Comparison of ENCODE assay signal across 8 mouse cellular contexts in the genomic region with DNA sequence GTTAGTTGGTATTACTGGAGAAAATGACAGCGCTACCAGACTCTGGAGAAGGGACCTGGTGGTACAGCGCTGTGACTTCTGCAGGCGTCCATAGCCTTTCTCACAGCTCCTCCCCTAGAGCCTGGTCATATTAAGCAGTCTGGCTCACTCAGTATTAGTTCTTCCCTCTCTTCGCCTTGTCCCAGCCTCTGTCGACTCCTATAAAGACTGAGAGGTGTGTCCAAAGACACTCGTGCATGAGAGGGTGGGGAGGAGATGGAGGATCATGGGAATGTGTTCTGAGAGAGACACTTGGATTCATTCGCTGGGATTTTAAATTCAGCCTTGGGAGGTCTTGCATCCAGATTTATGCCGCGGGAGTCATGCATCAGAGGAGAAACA. TPM values are rescaled to one million over a fixed set of nuclear protein-coding genes. Genes with fewer than 3 reads are reported as not detected.
DNase-seq lines count a peak whose midpoint lies in the region; ATAC-seq and TF ChIP-seq lines count a peak whose summit lies in the region.

No protein-coding gene starts in this region.

- H3K9me3 ChIP-seq in erythroblast, embryonic 14.5 days (ENCODE audit: control insufficient read depth, low read length) = no peaks in the 10 kb centered on the region
- no peaks in the 10 kb centered on the region for H3K9me3 ChIP-seq in kidney, embryonic 14.5 days (ENCODE audit: control insufficient read depth, low read length)

- WGBS in kidney, embryonic 14.5 days = 5% methylated on average over 9 of the region's 9 CpGs

- H3K4me1 ChIP-seq in erythroblast, embryonic 14.5 days (ENCODE audit: control insufficient read depth) = peaks cover 26% of the 10 kb centered on the region
- peaks cover 8% of the 10 kb centered on the region; the same call in 1 of the 2 replicates for H3K4me1 ChIP-seq in kidney, embryonic 14.5 days (ENCODE audit: control insufficient read depth, insufficient read depth, low read length)

- H3K4me3 ChIP-seq in left cerebral cortex, adult 2 months = peak overlapping the region; percentile 91
- peak overlapping the region; percentile 91 for H3K4me3 ChIP-seq in erythroblast, embryonic 14.5 days (replicated peaks)
- H3K4me3 ChIP-seq in kidney, embryonic 14.5 days (ENCODE audit: low read length) = peak overlapping the region; percentile 69

- CTCF ChIA-PET in Patski (lab: Charles Lee) = interaction anchor here (1.5 kb wide), 1 partner anchor 10 kb away, joined by 3 read pairs; no protein-coding TSS in a partner anchor

- no peaks in the 10 kb centered on the region for H3K27me3 ChIP-seq in Patski
- no peaks in the 10 kb centered on the region for H3K27me3 ChIP-seq in erythroblast, embryonic 14.5 days (ENCODE audit: control insufficient read depth)
- H3K27me3 ChIP-seq in kidney, embryonic 14.5 days (ENCODE audit: control insufficient read depth, insufficient read depth, low read length) = no peaks in the 10 kb centered on the region

- peak overlapping the region; percentile 92 for H3K27ac ChIP-seq in left cerebral cortex, adult 2 months
- peak overlapping the region; percentile 30; the same call in 1 of the 2 replicates for H3K27ac ChIP-seq in kidney, embryonic 14.5 days (ENCODE audit: low read depth, low read length)

- in situ Hi-C loops in Patski (cut with MboI; ENCODE audit: low pct_unique_long_range_greater_than_20kb) = no loop called here

- no peak for TF ChIP-seq CTCF in left cerebral cortex, adult 2 months (IDR thresholded peaks at IDR 0.05)
- TF ChIP-seq CTCF in Patski (IDR thresholded peaks at IDR 0.05) = no peak

- intact Hi-C loops in left cerebral cortex, adult 2 months (cut with DNase I) = no loop called here

- peak overlapping the region; percentile 82 for H3K4me2 ChIP-seq in kidney, embryonic 14.5 days (replicated peaks; ENCODE audit: low read depth, low read length)

- POLR2A ChIA-PET in Patski (lab: Charles Lee) = no interaction called here

- peak; percentile 33 for ATAC-seq in Patski
- ATAC-seq in kidney, embryonic 14.5 days (ENCODE audit: low FRiP score, low TSS enrichment) = peak; percentile 63
- peak; percentile 24 for ATAC-seq in megakaryocyte progenitor cell, adult 5-6 weeks (replicated peaks; ENCODE audit: poor library complexity)

- peak overlapping the region; percentile 71 for H3K9ac ChIP-seq in kidney, embryonic 14.5 days (ENCODE audit: low read depth, low read length)

- peaks cover 28% of the 10 kb centered on the region for H3K36me3 ChIP-seq in erythroblast, embryonic 14.5 days (ENCODE audit: control insufficient read depth)
- H3K36me3 ChIP-seq in kidney, embryonic 14.5 days (ENCODE audit: control insufficient read depth, insufficient read depth, low read length) = peaks cover 33% of the 10 kb centered on the region

- no peak for DNase-seq in left cerebral cortex, adult 2 months (ENCODE audit: extremely low spot score in 1 of 2, low spot score in 2 of 2)
- no peak for DNase-seq in left cerebral cortex, adult 8-10 months (ENCODE audit: low spot score in 2 of 2)
- DNase-seq in Patski (ENCODE audit: low read depth, low spot score) = no peak
- no peak for DNase-seq in spleen, adult 12 weeks (ENCODE audit: low spot score)
- no peak for DNase-seq in cerebellum, adult 11 months

RNA-seq across cellular contexts. Expression of a gene that starts 0.6 kb away (rescaled TPM):
- total RNA-seq in left cerebral cortex, adult 2 months (2021) = 10 to 100 TPM; 23.0 to 25.6 TPM
- total RNA-seq in left cerebral cortex, adult 8-10 months (2022) = 10 to 100 TPM; 21.5 to 28.3 (median 24.5) TPM
- 53.8 TPM for polyA plus RNA-seq in Patski (2021)
- 3.3 and 6.0 TPM in 2 replicates for polyA plus RNA-seq in erythroblast, embryonic 14.5 days (2012)
- polyA plus RNA-seq in kidney, embryonic 14.5 days (2014; fragmentation: Nextera tagmentation; extraction: Ambion mirVana) = 57.7 and 68.6 TPM in 2 replicates
- total RNA-seq in megakaryocyte progenitor cell, adult 5-6 weeks (2015) = 34.9 and 36.3 TPM in 2 replicates
- 27.6 and 28.5 TPM in 2 replicates for total RNA-seq in megakaryocyte progenitor cell, adult 5-6 weeks (2017)

RNA-seq across cellular contexts. Expression of a gene that starts 52.0 kb away (rescaled TPM):
- 1 to 10 TPM; 4.2 to 4.6 TPM for total RNA-seq in left cerebral cortex, adult 2 months (2021)
- 1 to 10 TPM; 4.0 to 4.8 (median 4.3) TPM for total RNA-seq in left cerebral cortex, adult 8-10 months (2022)
- 8.7 TPM for polyA plus RNA-seq in Patski (2021)
- under 0.01 and 0.03 TPM in 2 replicates for polyA plus RNA-seq in erythroblast, embryonic 14.5 days (2012)
- 3.3 and 6.3 TPM in 2 replicates for polyA plus RNA-seq in kidney, embryonic 14.5 days (2014; fragmentation: Nextera tagmentation; extraction: Ambion mirVana)
- total RNA-seq in megakaryocyte progenitor cell, adult 5-6 weeks (2015) = 10.3 and 12.5 TPM in 2 replicates
- total RNA-seq in megakaryocyte progenitor cell, adult 5-6 weeks (2017) = 6.4 and 11.4 TPM in 2 replicates
